Mouse (Mus musculus) erythroblast, embryonic 14.5 days (primary cell): ENCODE data around the gene Slc17a8. TPM values are rescaled to one million over a fixed set of nuclear protein-coding genes. Genes with fewer than 3 reads are reported as not detected.

Experiments used
- H3K27me3 ChIP-seq: 2 replicates; pipeline ENCODE4 v1.6.1; 2012; ENCODE audit warnings: inconsistent platforms; ENCODE audit not compliant: control insufficient read depth
- H3K36me3 ChIP-seq: 2 replicates; pipeline ENCODE4 v1.6.1; 2012; ENCODE audit warnings: mild to moderate bottlenecking, inconsistent platforms; ENCODE audit not compliant: control insufficient read depth
- H3K4me1 ChIP-seq: 2 replicates; pipeline ENCODE4 v1.6.1; 2012; ENCODE audit warnings: inconsistent platforms; ENCODE audit not compliant: control insufficient read depth
- H3K4me3 ChIP-seq: replicated peaks from 2 replicates; pipeline ENCODE3; 2012; ENCODE audit warnings: moderate library complexity, mild to moderate bottlenecking, inconsistent platforms
- H3K9me3 ChIP-seq: 2 replicates; pipeline ENCODE4 v1.6.1; 2012; ENCODE audit warnings: low read length, inconsistent platforms, mixed read lengths; ENCODE audit not compliant: control insufficient read depth
- GATA1 ChIP-seq: IDR thresholded peaks from 2 replicates; pipeline ENCODE4 v1.6.1; 2012; ENCODE audit warnings: low read length, inconsistent platforms, mixed read lengths
- TAL1 ChIP-seq: IDR thresholded peaks from 3 replicates; pipeline ENCODE4 v1.6.1; 2012; ENCODE audit warnings: low read length, inconsistent platforms, mixed read lengths
- polyA plus RNA-seq: library from polyadenylated mRNA; stranded (reverse); fragments of >175 nt; gene quantifications from 2 replicates; pipeline ENCODE4 v1.2.3, GENCODE M21; 2012

Slc17a8 gene
- polyA plus RNA-seq, 1 experiment, result not detected

DNA sequence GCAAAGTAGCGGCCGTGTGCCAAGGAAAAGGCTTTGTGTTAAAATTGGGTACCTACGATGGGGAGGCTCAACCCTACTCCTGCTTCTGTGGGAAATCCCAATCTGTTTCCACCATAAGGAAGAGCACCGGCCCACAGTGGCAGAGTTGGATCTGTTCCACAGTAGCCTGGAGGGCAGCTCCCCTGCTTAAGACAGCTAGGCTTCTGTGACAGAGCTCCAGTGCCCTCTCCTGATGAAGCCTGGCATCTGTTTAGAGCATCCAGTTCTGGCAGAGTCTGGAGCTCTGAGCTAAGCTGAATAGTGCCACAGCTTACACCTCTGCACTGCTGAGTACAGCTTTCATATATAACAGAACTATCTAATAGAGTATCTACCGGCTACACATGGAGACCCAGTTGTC is 14.0 kb upstream of the Slc17a8 start:
- no peaks in the 10 kb centered on the region for H3K4me1 ChIP-seq
- H3K36me3 ChIP-seq, result peaks cover 5% of the 10 kb centered on the region
- no peaks in the 10 kb centered on the region for H3K27me3 ChIP-seq
- H3K4me3 ChIP-seq, result no peak overlapping the region
- TF ChIP-seq TAL1 (no peak), GATA1 (no peak)
- H3K9me3 ChIP-seq, result no peaks in the 10 kb centered on the region

DNA sequence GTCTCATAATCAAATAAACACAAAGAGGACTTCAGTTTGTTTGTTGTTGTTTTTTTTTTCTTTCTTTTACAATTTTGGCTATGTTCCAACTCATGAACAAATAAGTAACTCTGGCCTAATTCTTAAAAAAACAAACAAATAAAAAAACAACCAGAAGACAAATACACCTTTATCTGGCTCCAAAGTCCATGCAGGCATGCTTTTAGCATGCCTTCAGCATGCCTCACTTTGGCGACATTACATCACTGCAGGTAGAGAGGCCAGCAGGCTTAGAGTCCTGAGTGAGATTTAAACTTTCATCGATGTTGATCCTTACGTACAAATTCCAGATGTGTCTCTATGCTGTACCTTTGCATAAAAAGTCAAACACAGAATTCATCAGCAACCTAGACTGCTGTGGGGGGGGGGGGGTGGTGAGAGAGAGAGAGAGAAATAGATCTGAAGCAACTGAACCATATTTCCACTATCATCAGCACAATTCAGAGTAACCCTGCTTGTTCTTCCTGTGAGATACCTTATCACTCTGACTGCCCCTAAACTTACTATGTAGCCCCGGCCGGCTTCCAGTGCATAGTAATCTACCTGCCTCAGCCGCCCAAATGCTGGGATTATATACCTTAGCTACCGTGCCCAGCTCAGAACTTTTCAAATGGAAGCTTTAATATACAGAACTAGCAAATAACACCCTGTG is 12.8 kb upstream of the Slc17a8 start:
- Histone ChIP-seq H3K4me1 (no peaks in the 10 kb centered on the region), H3K27me3 (no peaks in the 10 kb centered on the region), H3K4me3 (no peak overlapping the region), H3K9me3 (no peaks in the 10 kb centered on the region), H3K36me3 (no peaks in the 10 kb centered on the region; the same call in 1 of the 2 replicates)
- TF ChIP-seq TAL1, result no peak
- TF ChIP-seq GATA1, result no peak

DNA sequence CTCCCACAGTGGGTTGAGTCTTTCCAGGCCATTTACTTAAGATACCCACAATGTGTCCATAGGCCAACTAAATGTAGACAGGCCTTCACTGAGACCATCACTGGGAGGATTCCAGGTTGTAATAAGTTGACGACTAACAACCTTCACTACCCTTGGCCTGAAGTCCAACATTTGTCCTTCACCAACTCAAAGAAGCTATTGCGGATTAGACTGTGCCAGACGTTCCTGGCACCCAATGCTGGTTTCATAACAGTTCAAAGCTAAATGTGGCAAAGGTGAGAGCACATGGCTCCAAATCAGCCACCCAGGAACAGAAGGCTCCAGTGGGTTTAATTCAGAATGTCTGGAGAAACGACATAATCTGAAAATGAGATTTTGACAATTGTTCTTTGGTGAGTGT is 12.1 kb upstream of the Slc17a8 start:
- Histone ChIP-seq H3K36me3 (no peaks in the 10 kb centered on the region), H3K27me3 (no peaks in the 10 kb centered on the region), H3K4me1 (no peaks in the 10 kb centered on the region), H3K4me3 (no peak overlapping the region), H3K9me3 (no peaks in the 10 kb centered on the region)
- TF ChIP-seq GATA1 (no peak), TAL1 (no peak)

DNA sequence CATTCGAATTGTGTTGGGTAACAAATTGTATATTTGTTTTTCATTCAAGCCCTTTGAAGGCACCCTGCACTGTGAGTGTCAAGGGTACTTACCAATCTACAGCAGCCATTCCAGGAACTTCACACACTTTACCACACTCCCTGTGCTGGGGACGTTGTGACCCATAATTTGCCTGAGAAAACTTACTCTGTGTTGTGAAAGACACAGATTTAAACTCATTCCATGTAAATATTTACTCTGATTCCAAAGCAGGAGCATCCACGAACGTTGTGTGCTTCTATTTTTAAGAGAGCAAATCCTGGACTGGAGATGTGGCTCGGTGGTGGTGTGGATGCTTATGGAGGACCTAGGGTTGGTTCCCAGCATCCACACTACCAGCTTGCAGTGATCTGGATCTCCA is 10.8 kb upstream of the Slc17a8 start:
- Histone ChIP-seq H3K27me3 (no peaks in the 10 kb centered on the region), H3K4me1 (no peaks in the 10 kb centered on the region), H3K36me3 (no peaks in the 10 kb centered on the region), H3K9me3 (no peaks in the 10 kb centered on the region), H3K4me3 (no peak overlapping the region)
- TF ChIP-seq TAL1, result no peak
- no peak for TF ChIP-seq GATA1

DNA sequence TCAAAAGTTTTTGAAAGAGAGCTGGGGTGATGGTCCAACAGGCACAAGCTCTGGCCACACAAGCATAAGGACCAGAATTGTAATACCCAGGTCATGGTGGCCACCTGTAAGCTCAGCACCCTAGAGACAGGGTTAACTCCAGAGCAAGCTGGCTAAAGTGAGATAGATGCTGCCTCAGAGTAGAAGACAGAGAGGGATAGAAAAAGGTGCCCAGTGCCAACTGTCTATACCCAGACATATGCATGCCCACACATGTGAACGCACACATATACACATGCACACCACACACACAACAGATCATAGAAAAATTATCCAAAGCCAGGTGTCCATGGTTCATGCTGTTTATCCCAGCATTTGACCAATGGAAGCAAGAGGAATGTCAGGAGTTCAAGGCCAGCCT is 9.5 kb upstream of the Slc17a8 start:
- no peaks in the 10 kb centered on the region for H3K9me3 ChIP-seq
- H3K27me3 ChIP-seq, result no peaks in the 10 kb centered on the region
- H3K36me3 ChIP-seq, result no peaks in the 10 kb centered on the region
- TF ChIP-seq GATA1, result no peak
- TF ChIP-seq TAL1, result no peak
- H3K4me1 ChIP-seq, result no peaks in the 10 kb centered on the region
- H3K4me3 ChIP-seq, result no peak overlapping the region

DNA sequence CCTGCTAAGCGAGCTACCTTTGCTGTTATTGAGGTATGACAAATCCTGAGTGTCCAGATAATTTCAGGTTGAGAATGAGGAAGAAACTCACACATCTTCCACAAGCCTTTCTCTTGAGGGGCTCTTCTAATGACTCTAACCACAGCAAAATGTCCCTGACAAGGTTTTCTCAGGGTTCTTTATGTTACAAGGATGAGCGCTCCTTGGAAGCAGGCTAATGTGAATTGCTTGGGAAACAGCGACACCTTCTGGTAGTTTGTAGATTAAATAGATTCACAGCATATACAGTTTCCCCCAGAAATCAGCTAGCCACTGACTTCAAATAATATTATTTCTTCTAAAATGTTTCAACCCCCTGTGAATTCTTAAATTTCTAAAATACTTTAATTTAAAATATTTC is 9.0 kb upstream of the Slc17a8 start:
- Histone ChIP-seq H3K4me3 (no peak overlapping the region), H3K27me3 (no peaks in the 10 kb centered on the region), H3K36me3 (no peaks in the 10 kb centered on the region), H3K9me3 (no peaks in the 10 kb centered on the region), H3K4me1 (no peaks in the 10 kb centered on the region)
- no peak for TF ChIP-seq GATA1
- no peak for TF ChIP-seq TAL1

DNA sequence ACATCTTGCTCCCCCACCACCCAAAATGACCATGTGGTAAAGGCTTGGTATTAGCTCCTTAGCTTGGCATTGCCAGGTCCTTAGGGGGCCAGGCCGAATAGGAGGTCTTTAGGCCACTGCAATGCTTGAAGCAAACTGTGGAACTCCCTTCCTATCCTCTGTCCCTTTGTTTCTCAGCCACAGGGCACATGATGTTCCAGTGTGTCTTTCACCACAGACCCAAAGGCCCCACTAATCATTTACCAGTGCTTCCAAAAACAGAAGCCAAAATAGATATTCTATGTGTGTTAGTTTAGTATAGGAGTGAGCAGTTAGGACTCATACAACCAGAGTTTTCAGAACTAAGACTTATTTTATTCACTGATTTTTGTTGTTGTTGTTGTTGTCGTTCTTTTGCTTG is 5.7 kb upstream of the Slc17a8 start:
- TF ChIP-seq TAL1 (no peak), GATA1 (no peak)
- H3K9me3 ChIP-seq, result no peaks in the 10 kb centered on the region

DNA sequence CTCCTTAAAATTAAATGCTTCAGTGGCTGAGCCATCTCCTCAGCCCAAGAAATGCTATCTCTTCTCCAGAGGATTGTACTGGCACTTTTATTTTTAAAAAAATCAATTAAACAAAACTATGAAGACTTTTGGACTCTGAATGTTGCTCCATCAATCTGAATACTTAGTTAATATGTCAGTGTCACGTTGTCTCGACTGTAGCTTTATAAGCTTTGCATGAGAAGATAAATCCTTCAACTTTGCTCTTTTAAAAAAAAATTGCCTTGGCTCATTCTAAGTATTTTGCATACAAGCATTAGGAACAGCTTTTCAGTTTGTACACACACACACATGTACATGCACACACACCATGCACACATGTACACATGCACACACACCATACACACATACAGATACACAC is 3.1 kb upstream of the Slc17a8 start:
- Histone ChIP-seq H3K9me3 (no peaks in the 10 kb centered on the region), H3K27me3 (no peaks in the 10 kb centered on the region), H3K4me3 (no peak overlapping the region), H3K4me1 (no peaks in the 10 kb centered on the region), H3K36me3 (no peaks in the 10 kb centered on the region)
- TF ChIP-seq GATA1 (no peak), TAL1 (no peak)

More for the DNA sequence above, 5.7 kb upstream of the Slc17a8 start:
- no peak overlapping the region for H3K4me3 ChIP-seq
- H3K27me3 ChIP-seq, result no peaks in the 10 kb centered on the region
- no peaks in the 10 kb centered on the region for H3K4me1 ChIP-seq
- no peaks in the 10 kb centered on the region for H3K36me3 ChIP-seq

DNA sequence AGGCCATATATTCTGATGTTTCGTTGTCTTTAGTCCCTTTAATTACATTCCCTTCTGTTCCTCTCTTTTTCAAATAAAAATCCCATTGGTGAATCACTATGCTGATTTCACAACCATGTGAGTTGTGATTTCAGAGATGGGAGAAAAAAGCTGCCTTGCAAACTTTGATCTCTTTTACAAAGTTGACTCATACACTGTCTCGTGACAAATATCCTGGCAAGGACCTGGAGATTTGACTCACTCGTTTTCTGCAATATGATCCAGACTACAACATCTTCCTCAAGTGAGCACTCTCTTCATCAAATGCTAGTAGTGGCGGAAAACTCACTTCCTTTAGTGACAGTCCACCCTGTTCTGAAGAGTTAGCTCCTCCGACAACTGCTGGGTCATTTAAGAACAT is 21.7 kb downstream of the Slc17a8 start:
- no peaks in the 10 kb centered on the region for H3K36me3 ChIP-seq
- no peak overlapping the region for H3K4me3 ChIP-seq
- H3K4me1 ChIP-seq, result peaks cover 10% of the 10 kb centered on the region
- no peak for TF ChIP-seq TAL1
- no peak for TF ChIP-seq GATA1
- no peaks in the 10 kb centered on the region for H3K27me3 ChIP-seq
- H3K9me3 ChIP-seq, result no peaks in the 10 kb centered on the region

DNA sequence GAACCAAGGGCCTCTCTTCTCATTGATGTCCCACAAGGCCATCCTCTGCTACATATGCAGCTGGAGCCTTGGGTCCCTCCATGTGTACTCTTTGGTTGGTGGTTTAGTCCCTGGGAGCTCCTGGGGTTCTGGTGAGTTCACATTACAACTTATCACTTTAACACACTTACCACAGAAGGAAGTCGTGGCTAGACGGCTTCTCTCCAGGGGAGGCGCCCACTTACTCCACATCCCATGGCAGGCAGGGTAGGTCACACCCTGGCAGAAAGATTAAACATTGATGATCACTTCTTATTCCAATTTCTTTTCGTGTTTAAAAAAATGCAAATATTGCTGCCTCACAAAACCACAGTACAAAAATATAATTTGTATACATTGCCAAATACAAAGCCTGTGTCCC is 23.8 kb downstream of the Slc17a8 start:
- TF ChIP-seq TAL1 (no peak), GATA1 (no peak)
- H3K9me3 ChIP-seq, result no peaks in the 10 kb centered on the region
- no peak overlapping the region for H3K4me3 ChIP-seq
- no peaks in the 10 kb centered on the region for H3K27me3 ChIP-seq
- H3K4me1 ChIP-seq, result peaks cover 12% of the 10 kb centered on the region
- H3K36me3 ChIP-seq, result no peaks in the 10 kb centered on the region
